Mouse (Mus musculus) adrenal gland, postnatal 4 days (tissue): ENCODE measurements around the gene Mbnl2. TPM values are rescaled to one million over a fixed set of nuclear protein-coding genes. Genes with fewer than 3 reads are reported as not detected.

ENCODE experiments used
- DNase-seq, 2 experiments: peaks; one replicate each; pipeline ENCODE4 v3.0.0; 2021 to 2022; ENCODE audit warnings: low spot score in 2 of 2, mixed read lengths in 2 of 2
- total RNA-seq, 2 experiments: library from RNA; stranded (reverse); gene quantifications; 2 replicates each; pipeline ENCODE4 v1.2.3; 2021

Mbnl2 gene
- total RNA-seq, 2 experiments from 2014 or later = 169 to 182 TPM

GRCm38 (mm10) chr14:120478641-120479341 is 203.3 kb downstream of the Mbnl2 start:
- peak; percentile 19 to 25 for DNase-seq

DNA sequence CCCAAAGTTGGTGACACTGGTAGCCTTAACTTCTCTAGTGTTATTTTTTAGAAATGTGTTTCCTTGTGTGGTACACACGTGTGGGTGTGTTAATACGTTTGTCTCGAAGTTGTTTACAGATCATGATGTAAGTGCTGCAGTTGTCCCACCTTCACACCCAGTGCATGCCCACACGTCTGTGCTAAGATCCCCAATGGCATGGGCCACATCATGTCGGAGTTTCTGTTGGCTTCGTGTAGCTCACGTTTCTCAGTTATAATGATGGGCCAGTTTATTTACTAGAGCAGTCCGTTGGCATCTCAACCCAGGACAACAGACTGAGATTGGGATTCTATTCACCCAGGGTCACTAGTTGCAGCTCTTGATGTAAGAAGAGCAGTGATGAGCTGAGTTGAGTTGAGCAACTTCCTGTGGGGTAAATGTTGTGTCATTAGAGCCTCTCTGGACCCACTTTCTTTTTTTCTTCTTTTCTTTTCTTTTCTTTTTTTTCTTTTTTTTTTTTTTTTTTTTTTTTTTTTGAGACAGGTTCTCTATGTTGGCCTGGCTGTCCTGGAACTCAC is 205.0 kb downstream of the Mbnl2 start:
- DNase-seq = no peak

GRCm38 (mm10) chr14:120480927-120481326 is 205.5 kb downstream of the Mbnl2 start:
- no peak for DNase-seq

Other genes with a start within 250 kb of the Mbnl2 start
- gene Oxgr1, start 233.2 kb upstream of the Mbnl2 start, total RNA-seq = 1 to 10 TPM in 1 of 2 experiments, not detected in 1; 1.8 TPM
- 10 to 100 TPM; 24.3 to 28.5 TPM for gene Rap2a, start 202.8 kb downstream of the Mbnl2 start, total RNA-seq